Mouse (Mus musculus): ENCODE measurements at regions not wholly inside any gene's neighbourhood (a gene's known extent, or its start where the extent isn't known, plus 50 kb on each side); places are given as distances from the start of the nearest gene placed in this dataset.

- ATAC-seq (ENCODE audit: low FRiP score) (no peak), DNase-seq (ENCODE audit: low spot score, missing footprints) (no peak)
- Histone ChIP-seq H3K27me3 (ENCODE audit: control insufficient read depth, insufficient read depth, low read length) (no peaks in the 10 kb centered on the region), H3K36me3 (ENCODE audit: control insufficient read depth, insufficient read depth, low read length) (no peaks in the 10 kb centered on the region), H3K9ac (ENCODE audit: low read length) (no peak overlapping the region), H3K4me1 (ENCODE audit: control insufficient read depth, insufficient read depth, low read length) (peaks cover 14% of the 10 kb centered on the region), H3K4me2 (no peak overlapping the region), H3K9me3 (ENCODE audit: control insufficient read depth, low read length) (no peaks in the 10 kb centered on the region), H3K4me3 (ENCODE audit: low read depth, low read length) (no peak overlapping the region), H3K27ac (ENCODE audit: low read depth, low read length) (no peak overlapping the region)
- 86% methylated on average over 2 of the region's 2 CpGs for WGBS
These were observed 84.7 kb upstream of the Tmem189 start for GRCm38 (mm10) chr2:167774166-167774805.

DNA sequence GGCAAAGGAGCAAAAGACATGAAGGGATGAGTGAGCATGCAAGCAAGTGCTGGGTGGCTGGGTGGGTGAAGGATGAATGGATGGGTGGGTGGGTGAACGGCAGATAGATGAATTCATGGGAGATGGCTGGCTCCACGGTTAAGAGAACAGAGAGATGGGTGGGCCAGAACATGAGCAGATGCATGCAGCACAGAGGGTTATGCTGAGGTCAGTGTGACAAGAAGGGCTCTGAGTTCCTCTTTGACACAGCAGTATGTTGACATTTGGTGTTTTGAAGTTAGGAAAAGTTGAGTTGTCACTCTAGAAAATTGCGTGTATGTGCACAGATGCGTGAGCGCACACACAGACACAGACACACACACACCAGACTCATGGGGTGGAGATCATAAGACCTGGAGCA, 83.2 kb upstream of the Tmem189 start:
- no peak overlapping the region for H3K9ac ChIP-seq (ENCODE audit: low read length)
- no peaks in the 10 kb centered on the region for H3K36me3 ChIP-seq (ENCODE audit: control insufficient read depth, insufficient read depth, low read length)
- ATAC-seq (ENCODE audit: low FRiP score): no peak
- H3K4me3 ChIP-seq (ENCODE audit: low read depth, low read length): no peak overlapping the region
- 94% methylated on average over 5 of the region's 5 CpGs for WGBS
- peaks cover 9% of the 10 kb centered on the region for H3K4me1 ChIP-seq (ENCODE audit: control insufficient read depth, insufficient read depth, low read length)
- H3K27me3 ChIP-seq (ENCODE audit: control insufficient read depth, insufficient read depth, low read length): no peaks in the 10 kb centered on the region
- no peak for DNase-seq (ENCODE audit: low spot score, missing footprints)
- H3K4me2 ChIP-seq: no peak overlapping the region
- no peaks in the 10 kb centered on the region for H3K9me3 ChIP-seq (ENCODE audit: control insufficient read depth, low read length)
- H3K27ac ChIP-seq (ENCODE audit: low read depth, low read length): no peak overlapping the region

- no peak for ATAC-seq (ENCODE audit: low FRiP score)
- Histone ChIP-seq H3K36me3 (ENCODE audit: control insufficient read depth, insufficient read depth, low read length) (no peaks in the 10 kb centered on the region), H3K4me2 (no peak overlapping the region), H3K9me3 (ENCODE audit: control insufficient read depth, low read length) (no peaks in the 10 kb centered on the region), H3K27me3 (ENCODE audit: control insufficient read depth, insufficient read depth, low read length) (no peaks in the 10 kb centered on the region), H3K9ac (ENCODE audit: low read length) (no peak overlapping the region), H3K4me3 (ENCODE audit: low read depth, low read length) (no peak overlapping the region), H3K27ac (ENCODE audit: low read depth, low read length) (no peak overlapping the region), H3K4me1 (ENCODE audit: control insufficient read depth, insufficient read depth, low read length) (0 out of 2 replicates have a peak, but pooled peaks cover 2% of the 10 kb centered on the region)
- WGBS: 89% methylated on average over 13 of the region's 13 CpGs
- DNase-seq (ENCODE audit: low spot score, missing footprints): no peak
These were observed 78.3 kb upstream of the Tmem189 start for GRCm38 (mm10) chr2:167767962-167768361.

GRCm38 (mm10) chr2:167767371-167767770, 77.7 kb upstream of the Tmem189 start:
- Histone ChIP-seq H3K4me3 (ENCODE audit: low read depth, low read length) (no peak overlapping the region), H3K4me1 (ENCODE audit: control insufficient read depth, insufficient read depth, low read length) (0 out of 2 replicates have a peak, but pooled peaks cover 2% of the 10 kb centered on the region), H3K9me3 (ENCODE audit: control insufficient read depth, low read length) (no peaks in the 10 kb centered on the region), H3K4me2 (no peak overlapping the region), H3K36me3 (ENCODE audit: control insufficient read depth, insufficient read depth, low read length) (no peaks in the 10 kb centered on the region), H3K9ac (ENCODE audit: low read length) (no peak overlapping the region), H3K27ac (ENCODE audit: low read depth, low read length) (no peak overlapping the region), H3K27me3 (ENCODE audit: control insufficient read depth, insufficient read depth, low read length) (no peaks in the 10 kb centered on the region)
- no peak for DNase-seq (ENCODE audit: low spot score, missing footprints)
- WGBS: 84% methylated on average over 8 of the region's 8 CpGs
- no peak for ATAC-seq (ENCODE audit: low FRiP score)

DNA sequence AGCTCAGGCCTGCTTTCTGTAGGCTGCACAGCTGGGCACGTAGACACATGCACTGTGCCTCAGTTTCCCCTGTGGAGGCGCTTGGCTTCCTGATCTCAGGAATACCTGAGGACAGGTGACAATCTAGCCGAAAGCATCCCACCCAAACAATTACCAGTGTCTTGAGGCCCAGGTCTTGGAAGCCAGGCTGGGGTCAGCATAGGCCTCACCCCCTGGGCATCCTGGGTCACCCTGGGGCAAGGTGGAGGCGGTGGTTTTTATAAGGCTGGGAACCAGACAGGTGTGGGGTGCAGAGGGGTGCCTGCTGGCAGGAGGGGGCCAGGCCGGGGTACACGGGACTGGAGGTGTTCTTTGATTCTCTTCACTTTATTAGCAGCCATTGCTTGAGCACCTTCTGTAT, 76.2 kb upstream of the Tmem189 start:
- H3K27ac ChIP-seq (ENCODE audit: low read depth, low read length): no peak overlapping the region
- no peak overlapping the region for H3K9ac ChIP-seq (ENCODE audit: low read length)
- H3K4me3 ChIP-seq (ENCODE audit: low read depth, low read length): no peak overlapping the region
- H3K4me1 ChIP-seq (ENCODE audit: control insufficient read depth, insufficient read depth, low read length): 0 out of 2 replicates have a peak, but pooled peaks cover 2% of the 10 kb centered on the region
- H3K36me3 ChIP-seq (ENCODE audit: control insufficient read depth, insufficient read depth, low read length): no peaks in the 10 kb centered on the region
- DNase-seq (ENCODE audit: low spot score, missing footprints): no peak
- no peak overlapping the region for H3K4me2 ChIP-seq
- no peaks in the 10 kb centered on the region for H3K27me3 ChIP-seq (ENCODE audit: control insufficient read depth, insufficient read depth, low read length)
- ATAC-seq (ENCODE audit: low FRiP score): no peak
- 87% methylated on average over 6 of the region's 6 CpGs for WGBS
- H3K9me3 ChIP-seq (ENCODE audit: control insufficient read depth, low read length): no peaks in the 10 kb centered on the region

- DNase-seq (ENCODE audit: low spot score, missing footprints) (no peak), ATAC-seq (ENCODE audit: low FRiP score) (peak; percentile 33; the same call in 1 of the 2 replicates)
- H3K4me2 ChIP-seq: no peak overlapping the region
- H3K9ac ChIP-seq (ENCODE audit: low read length): no peak overlapping the region; the same call in 1 of the 2 replicates
- H3K4me3 ChIP-seq (ENCODE audit: low read depth, low read length): no peak overlapping the region
- no peaks in the 10 kb centered on the region for H3K9me3 ChIP-seq (ENCODE audit: control insufficient read depth, low read length)
- H3K27ac ChIP-seq (ENCODE audit: low read depth, low read length): no peak overlapping the region
- H3K4me1 ChIP-seq (ENCODE audit: control insufficient read depth, insufficient read depth, low read length): 0 out of 2 replicates have a peak, but pooled peaks cover 2% of the 10 kb centered on the region
- 60% methylated on average over 22 of the region's 22 CpGs for WGBS
- H3K36me3 ChIP-seq (ENCODE audit: control insufficient read depth, insufficient read depth, low read length): no peaks in the 10 kb centered on the region
- H3K27me3 ChIP-seq (ENCODE audit: control insufficient read depth, insufficient read depth, low read length): no peaks in the 10 kb centered on the region
These were observed 75.6 kb upstream of the Tmem189 start for GRCm38 (mm10) chr2:167765072-167765800.

- Histone ChIP-seq H3K36me3 (ENCODE audit: control insufficient read depth, insufficient read depth, low read length) (no peaks in the 10 kb centered on the region), H3K9me3 (ENCODE audit: control insufficient read depth, low read length) (no peaks in the 10 kb centered on the region), H3K27me3 (ENCODE audit: control insufficient read depth, insufficient read depth, low read length) (no peaks in the 10 kb centered on the region), H3K4me2 (no peak overlapping the region), H3K4me3 (ENCODE audit: low read depth, low read length) (no peak overlapping the region), H3K27ac (ENCODE audit: low read depth, low read length) (no peak overlapping the region), H3K9ac (ENCODE audit: low read length) (no peak overlapping the region), H3K4me1 (ENCODE audit: control insufficient read depth, insufficient read depth, low read length) (peaks cover 2% of the 10 kb centered on the region; the same call in 1 of the 2 replicates)
- ATAC-seq (ENCODE audit: low FRiP score): no peak
- 89% methylated on average over 7 of the region's 7 CpGs for WGBS
- DNase-seq (ENCODE audit: low spot score, missing footprints): no peak
These were observed 74.3 kb upstream of the Tmem189 start for GRCm38 (mm10) chr2:167763891-167764410.

- no peak overlapping the region for H3K9ac ChIP-seq (ENCODE audit: low read length)
- no peak overlapping the region for H3K4me3 ChIP-seq (ENCODE audit: low read depth, low read length)
- H3K27ac ChIP-seq (ENCODE audit: low read depth, low read length): no peak overlapping the region
- H3K36me3 ChIP-seq (ENCODE audit: control insufficient read depth, insufficient read depth, low read length): no peaks in the 10 kb centered on the region
- H3K27me3 ChIP-seq (ENCODE audit: control insufficient read depth, insufficient read depth, low read length): no peaks in the 10 kb centered on the region
- H3K9me3 ChIP-seq (ENCODE audit: control insufficient read depth, low read length): no peaks in the 10 kb centered on the region
- DNase-seq (ENCODE audit: low spot score, missing footprints) (no peak), ATAC-seq (ENCODE audit: low FRiP score) (no peak)
- H3K4me2 ChIP-seq: no peak overlapping the region
- 79% methylated on average over 17 of the region's 17 CpGs for WGBS
- H3K4me1 ChIP-seq (ENCODE audit: control insufficient read depth, insufficient read depth, low read length): peaks cover 2% of the 10 kb centered on the region; the same call in 1 of the 2 replicates
These were observed 71.8 kb upstream of the Tmem189 start for GRCm38 (mm10) chr2:167761404-167761936.

Measured in midbrain, embryonic 11.5 days (tissue).